Mouse (Mus musculus) limb, embryonic 11.5 days (tissue): Measurements from ENCODE around the gene Rnf145. TPM values are rescaled to one million over a fixed set of nuclear protein-coding genes. Genes with fewer than 3 reads are reported as not detected.

Experiments
- ATAC-seq: fragments of 200-750 bp; cut with Nextera tagmentation; 2 replicates; pipeline ENCODE4 v1.8.0; 2017; ENCODE audit warnings: low read depth; ENCODE audit not compliant: insufficient number of reproducible peaks, low FRiP score, low TSS enrichment
- DNase-seq: peaks from one replicate; pipeline ENCODE4 v3.0.0-alpha.2; 2015; ENCODE audit warnings: low spot score
- H3K27ac ChIP-seq: fragments of 300-500 bp; sonication (generic); replicated peaks from 2 replicates; pipeline ENCODE4 v1.5.1; 2014; ENCODE audit warnings: low read depth, mild to moderate bottlenecking, low read length
- H3K27me3 ChIP-seq: fragments of 300-500 bp; sonication (generic); 2 replicates; pipeline ENCODE4 v1.6.1; 2014; ENCODE audit warnings: mild to moderate bottlenecking, low read length, mixed read lengths; ENCODE audit not compliant: control insufficient read depth, insufficient read depth
- H3K36me3 ChIP-seq: fragments of 300-500 bp; sonication (generic); 2 replicates; pipeline ENCODE4 v1.6.1; 2014; ENCODE audit warnings: mild to moderate bottlenecking, low read length, moderate library complexity, mixed read lengths; ENCODE audit not compliant: control insufficient read depth, insufficient read depth
- H3K4me1 ChIP-seq: fragments of 300-500 bp; sonication (generic); 2 replicates; pipeline ENCODE4 v1.6.1; 2014; ENCODE audit warnings: low read length, mixed read lengths; ENCODE audit not compliant: control insufficient read depth, insufficient read depth
- H3K4me2 ChIP-seq: fragments of 300-500 bp; sonication (generic); 2 replicates; pipeline ENCODE4 v1.6.1; 2014; ENCODE audit warnings: low read depth, mild to moderate bottlenecking, moderate library complexity; ENCODE audit not compliant: severe bottlenecking
- H3K4me3 ChIP-seq: fragments of 300-500 bp; sonication (generic); 2 replicates; pipeline ENCODE4 v1.5.1; 2014; ENCODE audit warnings: low read depth, low read length
- H3K9ac ChIP-seq: fragments of 300-500 bp; sonication (generic); 2 replicates; pipeline ENCODE4 v1.6.1; 2014; ENCODE audit warnings: mild to moderate bottlenecking, low read length
- H3K9me3 ChIP-seq: fragments of 300-500 bp; sonication (generic); 2 replicates; pipeline ENCODE4 v1.6.1; 2016; ENCODE audit warnings: low read length; ENCODE audit not compliant: control insufficient read depth
- WGBS: fragments of 180-500 bp; shearing (Covaris S2); extraction: QIAGEN DNeasy Blood & Tissue Kit; methylation state at CpG from one replicate; pipeline ENCODE4 v1.1.7; 2014; 5-methylcytosine and 5-hydroxymethylcytosine counted together
- polyA plus RNA-seq: library from polyadenylated mRNA; unstranded; fragments of >200 nt; fragmentation: Nextera tagmentation; extraction: Ambion mirVana; gene quantifications from 2 replicates; pipeline ENCODE4 v1.2.1, GENCODE M21; 2014

Rnf145 gene
- polyA plus RNA-seq, 1 experiment from 2014 or later = 96.1 TPM

GRCm38 (mm10) chr11:44594768-44595167 is 76.0 kb downstream of the Rnf145 start:
- no peak overlapping the region for H3K4me3 ChIP-seq
- H3K4me2 ChIP-seq = no peak overlapping the region
- DNase-seq = no peak
- H3K9ac ChIP-seq = no peak overlapping the region
- no peaks in the 10 kb centered on the region for H3K36me3 ChIP-seq
- no peaks in the 10 kb centered on the region for H3K27me3 ChIP-seq
- H3K4me1 ChIP-seq = no peaks in the 10 kb centered on the region
- ATAC-seq = no peak
- 89% methylated on average over 3 of the region's 3 CpGs for WGBS
- no peaks in the 10 kb centered on the region for H3K9me3 ChIP-seq
- no peak overlapping the region for H3K27ac ChIP-seq

GRCm38 (mm10) chr11:44606881-44607280 is 88.1 kb downstream of the Rnf145 start:
- ATAC-seq = no peak
- Histone ChIP-seq H3K9ac (no peak overlapping the region), H3K36me3 (no peaks in the 10 kb centered on the region), H3K9me3 (no peaks in the 10 kb centered on the region), H3K4me2 (no peak overlapping the region), H3K4me1 (peaks cover 3% of the 10 kb centered on the region; the same call in 1 of the 2 replicates), H3K27ac (no peak overlapping the region), H3K4me3 (no peak overlapping the region), H3K27me3 (peaks cover 3% of the 10 kb centered on the region; the same call in 1 of the 2 replicates)
- WGBS = 86% methylated on average over 8 of the region's 8 CpGs
- no peak for DNase-seq

GRCm38 (mm10) chr11:44608646-44609045 is 89.9 kb downstream of the Rnf145 start:
- Histone ChIP-seq H3K36me3 (no peaks in the 10 kb centered on the region), H3K4me1 (peaks cover 18% of the 10 kb centered on the region), H3K27me3 (peaks cover 10% of the 10 kb centered on the region), H3K27ac (no peak overlapping the region), H3K9me3 (no peaks in the 10 kb centered on the region), H3K9ac (no peak overlapping the region), H3K4me2 (no peak overlapping the region), H3K4me3 (no peak overlapping the region)
- 85% methylated on average over 11 of the region's 11 CpGs for WGBS
- ATAC-seq = no peak
- no peak for DNase-seq

GRCm38 (mm10) chr11:44610971-44611781 is 92.4 kb downstream of the Rnf145 start:
- Histone ChIP-seq H3K9me3 (no peaks in the 10 kb centered on the region), H3K27me3 (peaks cover 10% of the 10 kb centered on the region), H3K27ac (0 out of 2 replicates have a peak overlapping the region, but pooled peaks have one; percentile 21), H3K4me1 (peaks cover 21% of the 10 kb centered on the region), H3K36me3 (no peaks in the 10 kb centered on the region), H3K4me2 (peak overlapping the region; percentile 89), H3K9ac (peak overlapping the region; percentile 50), H3K4me3 (peak overlapping the region; percentile 33)
- ATAC-seq (peak; percentile 71; the same call in 1 of the 2 replicates), DNase-seq (peak; percentile 96)
- WGBS = under 1% methylated on average over 45 of the region's 45 CpGs

GRCm38 (mm10) chr11:44612156-44612555 is 93.4 kb downstream of the Rnf145 start:
- Histone ChIP-seq H3K4me1 (peaks cover 21% of the 10 kb centered on the region), H3K4me2 (no peak overlapping the region), H3K9ac (no peak overlapping the region), H3K9me3 (no peaks in the 10 kb centered on the region), H3K4me3 (no peak overlapping the region), H3K36me3 (no peaks in the 10 kb centered on the region), H3K27me3 (peaks cover 10% of the 10 kb centered on the region), H3K27ac (no peak overlapping the region)
- 5% methylated on average over 10 of the region's 10 CpGs for WGBS
- DNase-seq (peak; percentile 46), ATAC-seq (no peak)

GRCm38 (mm10) chr11:44612681-44613410 is 94.1 kb downstream of the Rnf145 start:
- DNase-seq (peak; percentile 48), ATAC-seq (no peak)
- Histone ChIP-seq H3K9me3 (no peaks in the 10 kb centered on the region), H3K4me2 (peak overlapping the region; percentile 61), H3K9ac (peak overlapping the region; percentile 53), H3K27ac (no peak overlapping the region), H3K4me1 (peaks cover 21% of the 10 kb centered on the region), H3K36me3 (no peaks in the 10 kb centered on the region), H3K27me3 (peaks cover 10% of the 10 kb centered on the region), H3K4me3 (peak overlapping the region; percentile 17)
- WGBS = 2% methylated on average over 38 of the region's 38 CpGs

GRCm38 (mm10) chr11:44613411-44614180 is 94.8 kb downstream of the Rnf145 start:
- Histone ChIP-seq H3K36me3 (no peaks in the 10 kb centered on the region), H3K27me3 (peaks cover 10% of the 10 kb centered on the region), H3K4me3 (peak overlapping the region; percentile 17), H3K4me1 (peaks cover 21% of the 10 kb centered on the region), H3K9ac (peak overlapping the region; percentile 53), H3K27ac (no peak overlapping the region), H3K4me2 (peak overlapping the region; percentile 61), H3K9me3 (no peaks in the 10 kb centered on the region)
- ATAC-seq = no peak
- DNase-seq = peak; percentile 55
- 5% methylated on average over 14 of the region's 14 CpGs for whole genome bisulfite sequencing
